Mouse (Mus musculus) myocyte (in vitro differentiated cells): ENCODE measurements around the gene Ipo9.

ENCODE experiments used
- CEBPB ChIP-seq: IDR thresholded peaks from 2 replicates; pipeline ENCODE4 v1.6.1; 2011; ENCODE audit warnings: mild to moderate bottlenecking, moderate library complexity; ENCODE audit not compliant: poor library complexity, insufficient read depth, severe bottlenecking
- E2F4 ChIP-seq: IDR thresholded peaks from one replicate; pipeline ENCODE4 v1.6.1; 2011; ENCODE audit warnings: mild to moderate bottlenecking, control low read depth, moderate library complexity; ENCODE audit not compliant: insufficient read depth
- MAX ChIP-seq: IDR thresholded peaks from one replicate; pipeline ENCODE4 v1.6.1; 2011; ENCODE audit warnings: low read depth, mild to moderate bottlenecking, control low read depth
- MYOD1 ChIP-seq, 3 experiments: IDR thresholded peaks; one replicate each; pipeline ENCODE4 v1.6.1; 2011; ENCODE audit warnings: control low read depth in 2 of 3, low read depth in 2 of 3, mild to moderate bottlenecking in 2 of 3, moderate library complexity in 1 of 3; ENCODE audit not compliant: insufficient read length in 2 of 3, control insufficient read depth in 1 of 3
- MYOG ChIP-seq, 3 experiments: IDR thresholded peaks; one replicate each; pipeline ENCODE4 v1.6.1; 2011; ENCODE audit warnings: control low read depth in 2 of 3, low read depth in 2 of 3, mild to moderate bottlenecking in 2 of 3; ENCODE audit not compliant: insufficient read length in 2 of 3, control insufficient read depth in 1 of 3, insufficient read depth in 1 of 3
- POLR2A ChIP-seq: IDR thresholded peaks from one replicate; pipeline ENCODE4 v1.6.1; 2011; ENCODE audit warnings: low read depth, mild to moderate bottlenecking, control low read depth, moderate library complexity; ENCODE audit not compliant: insufficient read length
- TCF12 ChIP-seq: IDR thresholded peaks from one replicate; pipeline ENCODE4 v1.6.1; 2011; ENCODE audit warnings: mild to moderate bottlenecking, control low read depth; ENCODE audit not compliant: poor library complexity, insufficient read depth, severe bottlenecking
- TCF3 ChIP-seq: IDR thresholded peaks from one replicate; pipeline ENCODE4 v1.6.1; 2011; ENCODE audit warnings: low read depth, control low read depth; ENCODE audit not compliant: insufficient read length
- USF1 ChIP-seq: IDR thresholded peaks from one replicate; pipeline ENCODE4 v1.6.1; 2011; ENCODE audit warnings: low read depth, mild to moderate bottlenecking, control low read depth, moderate library complexity

- no peak for TF ChIP-seq USF1
- TF ChIP-seq CEBPB: no peak
- no peak for TF ChIP-seq E2F4
- no peak for TF ChIP-seq MYOD1 (IDR thresholded peaks at IDR 0.05; ENCODE audit: control insufficient read depth in 1 of 3, insufficient read length in 2 of 3, low read depth in 2 of 3)
- TF ChIP-seq POLR2A: no peak
- TF ChIP-seq MAX: no peak
- no peak for TF ChIP-seq TCF12
- no peak for TF ChIP-seq MYOG (IDR thresholded peaks at IDR 0.05; ENCODE audit: control insufficient read depth in 1 of 3, insufficient read depth in 1 of 3, insufficient read length in 2 of 3, low read depth in 2 of 3)
- TF ChIP-seq TCF3: no peak
These were observed 78.3 kb downstream of the Ipo9 start for GRCm38 (mm10) chr1:135351953-135352352.
